Mouse (Mus musculus) 416B (cell line): ENCODE data around the gene Myl12a.

Experiments
- DNase-seq: peaks from one replicate; pipeline ENCODE4 v3.0.0; 2011; ENCODE audit warnings: low read depth

Myl12a gene

DNA sequence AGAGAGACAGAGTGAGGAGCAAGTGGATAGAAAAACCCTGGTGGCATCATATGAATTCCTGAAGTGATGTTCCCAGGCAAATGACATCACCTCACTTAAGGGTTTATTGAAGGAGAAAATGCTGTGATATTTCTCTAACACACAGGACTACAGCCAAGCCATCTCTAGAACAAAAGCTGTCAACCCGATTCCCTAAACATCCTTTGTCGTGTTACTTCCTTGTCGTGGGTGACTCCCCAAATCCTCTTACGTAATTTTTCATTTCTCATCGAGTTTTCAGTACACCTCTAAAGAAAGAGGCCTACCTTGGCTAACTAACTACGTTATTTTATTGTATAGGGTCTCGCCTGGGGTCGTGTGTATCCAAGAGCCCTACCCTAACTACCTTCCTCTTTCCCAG, 13.2 kb downstream of the Myl12a start:
- DNase-seq = no peak

DNA sequence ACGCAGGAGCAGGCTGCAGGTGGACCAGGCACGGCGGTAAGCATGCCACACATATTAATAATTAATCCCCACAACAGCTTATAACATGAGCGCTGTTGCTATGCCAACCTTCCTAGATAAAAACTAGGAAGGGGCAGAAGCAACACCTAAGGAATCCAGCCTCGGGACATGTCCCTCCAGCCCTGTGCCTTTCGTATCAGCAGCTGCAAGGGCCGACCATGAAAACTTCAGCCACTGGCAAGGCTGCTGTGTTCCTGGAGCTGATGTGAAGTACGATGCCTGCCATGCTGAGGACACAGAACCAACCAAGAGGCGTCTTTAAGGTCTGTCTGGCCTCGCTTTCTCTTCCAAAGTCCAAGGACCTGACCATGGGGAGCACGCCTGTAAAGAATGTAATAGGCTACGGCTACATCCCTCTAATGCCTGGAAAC, 14.3 kb downstream of the Myl12a start:
- DNase-seq = no peak

GRCm38 (mm10) chr17:70986831-70987660, 15.6 kb downstream of the Myl12a start:
- DNase-seq = peak; percentile 54

DNA sequence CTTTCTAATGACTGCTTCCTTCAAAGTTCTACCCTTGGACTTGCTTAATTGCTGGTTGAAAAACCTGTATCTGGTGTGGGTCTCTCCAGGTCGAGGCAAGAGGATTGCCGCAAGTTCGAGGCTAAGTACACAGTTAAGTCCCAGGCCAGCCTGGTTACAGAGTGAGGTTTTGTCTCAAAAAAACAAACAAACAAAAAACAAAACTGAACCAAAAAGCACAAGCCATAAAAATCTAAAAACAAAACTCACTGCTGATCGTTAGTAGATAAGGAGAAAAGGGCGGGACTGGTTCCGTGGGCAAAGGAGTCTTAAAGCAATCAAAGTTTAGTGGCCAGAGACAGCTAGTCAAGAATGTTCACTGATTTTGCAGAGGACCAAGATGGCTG, 16.3 kb downstream of the Myl12a start:
- no peak for DNase-seq

GRCm38 (mm10) chr17:70985501-70986354, 16.9 kb downstream of the Myl12a start:
- DNase-seq = peak; percentile 91

DNA sequence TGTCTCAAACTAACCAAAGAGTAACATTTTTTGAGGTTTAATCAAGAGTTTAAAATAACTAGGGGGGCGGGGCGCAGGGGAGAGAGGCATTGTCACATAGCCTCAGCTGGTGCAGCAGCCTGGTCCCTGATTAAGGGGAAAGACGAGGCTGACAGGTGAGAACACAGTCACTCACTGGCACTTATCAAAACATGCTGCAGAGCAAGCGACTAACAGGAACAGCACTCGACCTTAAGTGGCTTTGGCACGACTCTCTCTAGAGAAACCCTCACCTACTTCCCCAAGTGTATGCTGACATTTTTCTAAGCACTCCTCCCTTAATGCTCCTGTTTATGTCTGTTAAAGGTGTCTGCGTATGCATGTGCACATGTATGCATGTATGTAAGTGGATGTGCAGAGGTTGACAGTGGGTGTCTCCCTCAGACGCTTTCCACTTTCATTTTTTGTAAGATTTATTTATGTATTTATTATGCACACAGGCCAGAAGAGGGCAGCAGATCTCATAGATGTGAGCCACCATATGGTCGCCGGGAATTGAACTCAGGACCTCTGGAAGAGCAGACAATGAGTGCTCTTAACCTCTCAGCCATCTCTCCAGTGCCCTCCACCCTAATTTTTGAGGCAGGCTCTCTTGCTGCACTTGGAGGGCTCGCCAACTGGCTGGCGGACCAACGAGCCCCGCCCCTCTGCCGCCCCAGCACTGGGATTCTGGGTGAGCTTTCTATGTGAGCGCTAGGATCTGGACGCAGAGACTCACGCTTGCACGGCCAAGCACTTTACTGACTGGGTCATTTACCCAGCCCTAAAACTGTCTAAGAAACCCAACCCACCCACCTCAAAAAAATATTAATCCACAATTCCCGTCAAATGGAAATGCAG, 23.1 kb downstream of the Myl12a start:
- DNase-seq = peak; percentile 70

DNA sequence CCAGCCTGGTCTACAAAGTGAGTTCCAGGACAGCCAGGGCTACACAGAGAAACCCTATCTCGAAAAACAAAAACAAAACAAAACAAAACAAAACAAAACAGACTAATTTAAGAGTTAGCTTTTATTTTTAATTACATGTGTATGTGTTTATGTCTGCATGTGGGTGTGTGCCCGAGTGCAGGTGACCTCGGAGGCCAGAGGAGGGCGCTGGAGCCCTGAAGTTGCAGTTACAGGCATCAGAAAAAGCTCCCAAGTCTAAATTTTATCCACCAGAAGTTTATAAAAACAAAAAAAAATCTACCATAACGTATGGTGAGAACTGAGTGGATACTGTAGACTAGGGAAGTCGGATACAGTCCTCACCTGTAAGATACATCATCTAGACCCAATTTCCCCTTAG, 24.9 kb downstream of the Myl12a start:
- peak; percentile 51 for DNase-seq

DNA sequence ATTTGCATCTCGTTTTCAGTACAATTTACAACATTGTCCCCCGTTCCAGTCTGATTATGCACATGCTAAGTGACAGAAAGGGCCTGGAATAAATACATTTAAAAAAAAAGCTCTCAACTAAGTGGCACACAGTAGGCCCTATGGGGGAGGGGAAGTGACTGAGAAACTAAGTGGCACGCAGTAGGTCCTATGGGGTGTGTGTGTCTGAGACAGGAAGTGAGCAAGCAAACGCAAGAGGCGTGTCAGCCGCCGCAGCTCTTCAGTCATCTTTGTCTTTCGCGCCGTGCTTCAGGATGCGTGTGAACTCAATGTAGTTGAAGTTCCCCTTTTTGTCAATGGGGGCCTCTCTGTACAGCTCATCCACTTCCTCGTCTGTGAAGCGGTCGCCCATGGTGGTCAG, 28.6 kb downstream of the Myl12a start:
- peak; percentile 57 for DNase-seq

DNA sequence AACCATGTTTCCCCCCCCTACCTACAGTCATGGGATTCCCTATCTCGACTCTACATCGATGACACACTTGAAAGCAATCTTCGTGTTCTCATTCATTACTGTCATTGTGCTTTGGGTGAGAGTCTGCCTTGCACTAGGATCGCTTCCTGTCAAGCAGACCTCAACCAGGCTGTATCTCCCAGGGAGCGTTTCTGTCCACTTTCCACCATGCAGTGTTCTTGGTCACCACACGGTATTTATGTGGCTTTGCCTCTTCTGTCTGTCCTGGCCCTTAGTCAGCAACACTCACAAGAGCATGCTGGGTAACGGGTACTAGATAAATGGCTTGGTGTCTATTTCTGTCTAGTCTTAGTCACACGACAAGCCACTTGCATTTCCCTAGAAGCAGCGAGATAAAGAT, 29.3 kb downstream of the Myl12a start:
- peak; percentile 60 for DNase-seq

DNA sequence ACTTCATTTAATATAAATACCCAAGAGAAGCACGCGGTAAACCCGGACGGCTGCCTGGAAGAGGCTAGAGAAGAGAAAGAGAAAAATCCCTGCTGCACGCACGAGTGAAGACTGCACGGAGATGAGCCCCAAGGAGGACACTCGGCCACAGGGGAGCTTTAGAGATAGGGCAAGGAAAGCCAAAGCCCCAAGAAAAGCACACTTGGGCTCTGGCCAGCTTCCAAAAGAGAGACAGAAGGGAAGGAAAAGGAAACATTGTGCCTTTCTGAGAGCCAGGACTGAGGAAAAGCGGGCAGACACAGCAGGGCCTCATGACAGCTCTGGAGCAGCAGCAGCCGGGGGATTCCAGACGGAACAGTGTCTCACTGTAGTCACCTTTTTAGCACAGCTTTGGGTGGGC, 31.5 kb downstream of the Myl12a start:
- DNase-seq = no peak

DNA sequence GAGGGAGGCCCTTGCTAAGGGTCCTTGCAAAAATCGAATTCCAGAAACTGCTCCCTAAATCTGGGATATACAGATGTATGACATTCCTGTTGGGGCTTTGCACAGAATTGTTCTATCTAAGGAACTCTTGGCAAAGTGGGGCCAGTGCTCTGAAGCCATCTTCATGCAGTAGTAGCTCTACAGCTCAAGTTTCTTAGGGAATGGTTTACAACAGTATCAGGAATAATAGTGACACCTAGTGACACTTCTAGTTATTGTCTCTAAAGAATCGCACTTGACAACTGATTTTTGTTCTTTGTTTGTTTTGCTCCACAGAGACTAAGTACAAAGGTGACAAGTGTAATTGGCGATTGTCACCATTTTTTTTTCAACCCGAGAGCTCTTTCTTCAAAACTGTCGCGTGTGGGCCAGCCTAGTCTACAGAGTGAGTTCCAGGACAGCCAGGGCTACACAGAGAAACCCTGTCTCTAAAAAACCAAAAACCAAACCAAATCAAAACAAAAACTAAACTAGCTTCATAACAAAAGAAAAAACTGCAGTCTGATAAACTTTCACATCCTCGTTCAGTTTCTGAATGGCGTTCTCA, 34.0 kb downstream of the Myl12a start:
- DNase-seq = peak; percentile 79

DNA sequence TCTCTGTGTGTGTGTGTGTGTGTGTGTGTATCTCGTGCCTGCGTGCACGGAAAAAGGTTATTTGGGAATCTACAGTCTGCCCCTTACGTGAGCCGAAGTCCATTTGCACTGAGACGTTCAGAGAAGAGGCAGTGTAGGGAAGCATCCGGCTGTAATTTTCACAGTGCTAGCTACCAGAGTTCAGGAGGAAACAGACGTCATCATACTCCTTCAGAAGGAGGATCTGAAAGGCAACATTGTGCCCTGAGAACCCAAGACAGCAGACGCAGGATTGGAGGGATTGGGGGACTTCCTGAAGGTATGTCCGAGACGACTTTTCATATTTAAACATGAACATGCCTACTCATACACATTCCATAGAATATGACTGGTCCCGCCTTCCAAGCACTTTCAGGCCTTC, 35.0 kb downstream of the Myl12a start:
- DNase-seq = no peak

GRCm38 (mm10) chr17:70967191-70967590, 35.5 kb downstream of the Myl12a start:
- DNase-seq = no peak

- DNase-seq = no peak
Measured at GRCm38 (mm10) chr17:70966126-70966525, 36.6 kb downstream of the Myl12a start.

GRCm38 (mm10) chr17:70965281-70965680, 37.4 kb downstream of the Myl12a start:
- DNase-seq = no peak

DNA sequence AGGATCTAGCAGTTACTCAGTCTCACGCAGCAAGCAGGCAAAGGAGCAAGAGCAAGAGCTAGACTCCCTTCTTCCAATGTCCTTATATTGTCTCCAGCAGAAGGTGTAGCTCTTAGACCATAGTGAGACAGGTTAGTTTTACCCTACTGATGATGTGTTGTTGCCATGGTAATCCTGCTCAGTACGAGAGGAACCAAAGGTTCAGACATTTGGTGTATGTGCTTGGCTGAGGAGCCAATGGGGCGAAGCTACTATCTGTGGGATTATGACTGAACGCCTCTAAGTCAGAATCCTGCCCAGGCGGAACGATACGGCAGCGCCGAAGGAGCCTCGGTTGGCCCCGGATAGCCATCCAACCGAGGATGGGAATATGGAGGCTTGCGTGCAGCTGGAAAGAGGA, 39.1 kb downstream of the Myl12a start:
- DNase-seq = peak; percentile 60

- no peak for DNase-seq
Measured at GRCm38 (mm10) chr17:70951266-70951665, 51.4 kb downstream of the Myl12a start.

- no peak for DNase-seq
Measured at GRCm38 (mm10) chr17:70949171-70949570, 53.5 kb downstream of the Myl12a start.

DNA sequence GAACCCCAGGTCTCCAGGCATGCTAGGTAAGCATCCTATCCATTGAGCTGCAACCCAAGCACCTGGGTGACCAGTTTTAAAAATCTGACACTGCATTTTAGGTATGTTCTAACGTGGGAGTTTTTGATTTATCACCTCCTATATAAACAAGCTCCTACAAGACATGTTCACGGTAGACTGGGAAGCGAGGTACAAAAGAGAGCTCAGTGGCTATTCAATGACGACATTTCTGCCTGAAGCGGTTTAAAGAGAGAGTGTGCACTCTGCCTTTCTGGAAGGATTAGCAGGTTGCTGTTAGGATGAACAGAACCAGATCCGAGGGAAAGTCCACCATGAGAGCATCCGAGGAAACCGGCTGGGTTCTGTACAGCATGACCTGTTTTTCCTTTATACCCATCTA, 54.0 kb downstream of the Myl12a start:
- DNase-seq = no peak

GRCm38 (mm10) chr17:70943779-70944178, 58.9 kb downstream of the Myl12a start:
- DNase-seq = peak; percentile 68
